Mouse (Mus musculus) retina, postnatal 1 day (tissue): ENCODE data around the gene Mcu.

ENCODE experiments used
- DNase-seq: peaks from one replicate; pipeline ENCODE4 v3.0.0-alpha.2; 2012

Mcu gene

GRCm38 (mm10) chr10:59568665-59569480 is 47.6 kb downstream of the Mcu start:
- DNase-seq: no peak

GRCm38 (mm10) chr10:59566968-59567367 is 49.5 kb downstream of the Mcu start:
- no peak for DNase-seq

GRCm38 (mm10) chr10:59565995-59566410 is 50.5 kb downstream of the Mcu start:
- no peak for DNase-seq

GRCm38 (mm10) chr10:59564551-59564950 is 51.9 kb downstream of the Mcu start:
- no peak for DNase-seq

GRCm38 (mm10) chr10:59562511-59562910 is 54.0 kb downstream of the Mcu start:
- no peak for DNase-seq

- DNase-seq: no peak
Measured at GRCm38 (mm10) chr10:59560126-59560525, 56.4 kb downstream of the Mcu start.

- no peak for DNase-seq
Measured at GRCm38 (mm10) chr10:59558602-59559001, 57.9 kb downstream of the Mcu start.

GRCm38 (mm10) chr10:59558164-59558563 is 58.3 kb downstream of the Mcu start:
- DNase-seq: no peak

- DNase-seq: no peak
Measured at GRCm38 (mm10) chr10:59556541-59556940, 60.0 kb downstream of the Mcu start.

- no peak for DNase-seq
Measured at GRCm38 (mm10) chr10:59554243-59554642, 62.2 kb downstream of the Mcu start.

- DNase-seq: no peak
Measured at GRCm38 (mm10) chr10:59552456-59552855, 64.0 kb downstream of the Mcu start.

- DNase-seq: no peak
Measured at GRCm38 (mm10) chr10:59548768-59549333, 67.6 kb downstream of the Mcu start.

- DNase-seq: no peak
Measured at GRCm38 (mm10) chr10:59548211-59548610, 68.3 kb downstream of the Mcu start.

GRCm38 (mm10) chr10:59547426-59547825 is 69.1 kb downstream of the Mcu start:
- DNase-seq: peak; percentile 30

GRCm38 (mm10) chr10:59545169-59545568 is 71.3 kb downstream of the Mcu start:
- no peak for DNase-seq

GRCm38 (mm10) chr10:59543351-59543750 is 73.1 kb downstream of the Mcu start:
- no peak for DNase-seq

GRCm38 (mm10) chr10:59541466-59541865 is 75.0 kb downstream of the Mcu start:
- DNase-seq: no peak

- no peak for DNase-seq
Measured at GRCm38 (mm10) chr10:59540596-59540995, 75.9 kb downstream of the Mcu start.

- DNase-seq: no peak
Measured at GRCm38 (mm10) chr10:59540081-59540480, 76.4 kb downstream of the Mcu start.

GRCm38 (mm10) chr10:59539533-59539875 is 77.0 kb downstream of the Mcu start:
- DNase-seq: peak; percentile 74

- DNase-seq: peak; percentile 30
Measured at GRCm38 (mm10) chr10:59538767-59539532, 77.5 kb downstream of the Mcu start.

- peak; percentile 18 for DNase-seq
Measured at GRCm38 (mm10) chr10:59538063-59538462, 78.4 kb downstream of the Mcu start.

GRCm38 (mm10) chr10:59537579-59537978 is 78.9 kb downstream of the Mcu start:
- DNase-seq: no peak

GRCm38 (mm10) chr10:59532256-59532655 is 84.2 kb downstream of the Mcu start:
- no peak for DNase-seq
